Mouse (Mus musculus): Measurements from ENCODE around the gene Lpcat3.
A peak's percentile ranks its signal among the peaks of the same experiment; 100 is the strongest.

Gene Lpcat3

DNA sequence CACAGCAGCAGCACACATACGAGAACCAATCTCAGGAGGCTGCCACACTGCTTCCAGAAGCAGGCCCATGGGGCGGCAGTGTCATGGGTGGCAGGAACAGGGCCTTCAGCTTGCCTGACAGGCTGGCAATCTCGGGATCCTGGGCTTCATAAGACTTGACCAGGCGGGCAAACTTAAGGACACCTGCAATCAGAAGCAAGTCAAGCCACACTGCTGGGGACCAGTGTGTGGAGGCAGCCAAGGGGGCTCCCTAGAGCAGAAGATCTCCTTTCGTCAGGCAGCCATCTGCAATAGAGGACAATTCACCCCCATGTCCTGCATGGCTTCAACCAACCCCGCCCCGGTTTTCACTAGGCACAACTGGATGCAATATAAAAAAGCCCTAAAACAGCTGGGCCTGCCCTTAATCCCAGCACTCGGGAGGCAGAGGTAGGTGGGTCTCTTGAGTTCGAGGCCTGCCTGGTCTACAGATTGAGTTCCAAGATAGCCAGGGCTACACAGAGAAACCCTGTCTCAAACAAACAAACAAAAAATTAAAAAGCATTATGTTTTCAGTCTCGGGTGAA is 76.5 kb downstream of the Lpcat3 start:
- DNase-seq, result no peak

DNA sequence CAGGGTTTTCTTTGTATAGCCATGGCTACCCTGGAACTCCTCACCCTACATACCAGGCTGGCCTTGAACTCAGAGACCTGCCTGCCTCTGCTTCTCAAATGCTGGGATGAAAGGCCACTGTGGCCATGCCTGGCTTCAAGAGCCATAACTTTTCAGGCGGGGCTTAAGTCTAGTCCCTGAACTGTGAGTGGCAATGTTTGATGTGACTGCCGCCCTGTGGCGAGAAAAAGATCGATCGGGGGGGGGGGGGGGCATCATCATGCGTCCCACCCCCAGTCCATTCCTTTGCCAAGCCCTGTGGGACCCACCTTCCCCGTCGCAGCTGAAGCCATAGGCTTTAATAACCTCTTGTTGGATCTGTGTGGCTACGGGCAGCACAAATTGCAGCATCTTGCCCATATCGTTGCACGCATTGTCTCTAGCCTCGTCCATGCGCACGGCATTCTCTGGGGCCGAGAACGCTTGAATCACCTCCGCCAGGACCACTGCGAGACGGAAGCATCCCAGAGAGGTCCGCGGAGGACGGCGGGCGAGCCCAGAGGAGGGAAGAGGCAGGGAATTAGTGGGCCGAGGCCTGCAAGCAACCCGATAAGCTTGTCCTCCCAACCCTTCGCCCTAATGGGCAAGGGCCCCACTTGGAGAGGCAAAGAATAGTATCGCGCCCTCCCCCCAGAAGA is 77.5 kb downstream of the Lpcat3 start:
- DNase-seq, result peak; percentile 62 to 72

DNA sequence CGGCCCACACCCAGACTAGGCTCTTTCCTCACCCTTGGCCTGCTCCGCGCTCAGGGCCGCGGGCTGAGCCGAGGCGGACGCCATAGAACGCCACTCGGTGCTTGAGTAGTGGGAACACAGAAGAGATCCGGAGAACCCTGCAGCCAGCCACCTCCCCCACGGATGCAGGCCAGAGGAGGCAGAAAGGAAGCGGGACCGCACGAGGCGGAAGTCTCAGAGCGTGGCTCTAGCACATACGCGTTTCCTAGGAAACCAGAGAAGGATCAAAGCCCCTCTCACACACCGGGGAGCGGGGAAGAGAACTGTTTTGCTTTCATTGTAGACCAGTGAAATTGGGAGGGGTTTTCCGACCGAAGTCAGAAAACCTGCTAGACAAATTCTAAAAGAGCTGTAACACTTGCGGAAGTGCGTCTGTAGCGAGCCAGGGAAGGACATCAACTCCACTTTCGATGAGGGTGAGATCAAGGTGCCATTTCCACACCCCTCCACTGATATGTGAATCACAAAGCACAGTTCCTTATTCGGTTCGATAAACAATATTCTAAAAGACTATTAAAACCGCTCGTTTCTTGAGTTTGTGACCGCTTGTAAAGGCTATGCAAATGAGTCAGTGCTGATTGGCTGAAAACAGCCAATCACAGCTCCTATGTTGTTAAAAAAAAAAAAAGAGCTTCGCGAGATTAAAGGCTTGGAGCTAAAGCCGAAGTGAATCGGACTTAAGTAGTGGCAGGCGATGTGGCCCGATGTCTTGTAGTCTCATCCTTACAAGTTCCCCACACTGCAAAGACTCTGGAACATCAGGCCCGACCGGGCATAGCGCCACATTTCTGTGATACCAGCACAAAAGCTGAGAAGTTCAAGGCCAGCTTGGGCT is 78.3 kb downstream of the Lpcat3 start, which contains the start of gene Grcc10:
Gene Grcc10 (minus strand): TSS at position 487 of the 874 bp plus-strand sequence.
- peak; percentile 86 to 87 for DNase-seq

DNA sequence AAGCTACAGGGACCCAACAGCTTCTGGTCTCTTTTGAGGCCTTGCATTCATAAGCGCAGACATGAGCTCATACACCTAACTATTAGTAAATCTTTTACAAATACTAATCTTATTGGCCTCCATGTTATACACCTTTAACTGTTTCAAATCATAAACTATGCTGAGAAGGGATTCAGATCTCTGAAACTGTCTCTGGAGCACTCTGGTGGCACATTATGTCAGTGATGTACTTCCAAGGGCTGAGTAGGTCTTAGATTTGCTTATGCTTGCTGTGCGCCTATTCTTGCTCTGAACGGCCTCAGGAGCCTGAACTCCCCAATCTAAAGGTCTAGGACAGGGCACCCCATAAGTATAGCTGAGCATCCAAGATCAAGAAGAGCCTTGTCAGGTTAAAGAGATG is 79.0 kb downstream of the Lpcat3 start:
- no peak for DNase-seq

GRCm38 (mm10) chr6:124742839-124743514 is 80.2 kb downstream of the Lpcat3 start:
- DNase-seq, result no peak

DNA sequence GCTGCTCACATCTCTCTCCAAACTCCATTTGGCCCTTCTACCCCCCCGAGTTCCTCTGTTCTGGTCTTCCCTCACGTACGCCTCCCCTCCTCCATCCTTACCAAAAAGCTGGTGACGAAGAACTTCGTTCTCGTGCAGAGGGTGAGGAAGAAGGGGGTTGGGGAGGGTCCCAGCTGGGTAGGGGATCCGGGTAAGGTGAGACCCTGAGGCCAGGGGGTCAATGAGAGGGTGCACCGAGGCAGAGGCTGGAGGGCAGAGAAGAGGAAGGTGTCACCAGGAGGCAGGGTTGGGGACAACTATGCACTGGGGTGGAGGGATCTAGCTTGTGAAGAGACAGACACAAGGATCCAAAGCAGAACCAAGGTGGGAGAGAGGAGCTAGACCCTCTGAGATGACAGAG is 80.8 kb downstream of the Lpcat3 start:
- DNase-seq, result no peak

DNA sequence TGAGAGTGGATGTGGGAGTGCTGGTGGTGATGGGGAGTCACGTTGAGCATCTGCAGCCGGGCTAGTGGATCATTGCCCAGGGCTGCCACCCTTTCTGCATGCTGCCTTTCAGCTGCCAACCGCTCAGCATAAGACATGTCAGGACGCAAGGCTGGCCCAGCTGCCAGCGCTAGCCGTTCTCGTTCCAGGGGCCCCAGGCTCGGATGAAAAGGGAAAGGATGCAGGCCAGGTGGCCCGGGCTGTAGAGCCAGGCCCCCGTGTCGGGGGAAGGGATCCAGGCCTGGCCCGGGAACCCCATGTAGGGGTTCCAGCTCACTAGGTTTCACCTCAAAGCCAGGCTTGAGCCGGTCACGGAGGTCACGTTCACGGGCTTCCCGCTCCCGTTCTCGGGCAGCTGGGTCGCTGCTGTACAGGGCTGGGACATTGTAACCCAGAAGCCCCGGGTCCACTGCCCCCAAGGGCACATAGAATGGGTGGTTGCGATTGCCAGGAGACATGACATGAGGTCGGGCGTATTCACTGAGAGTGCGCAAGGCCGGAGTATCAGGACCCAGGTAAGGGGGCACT is 82.0 kb downstream of the Lpcat3 start:
- no peak for DNase-seq

DNA sequence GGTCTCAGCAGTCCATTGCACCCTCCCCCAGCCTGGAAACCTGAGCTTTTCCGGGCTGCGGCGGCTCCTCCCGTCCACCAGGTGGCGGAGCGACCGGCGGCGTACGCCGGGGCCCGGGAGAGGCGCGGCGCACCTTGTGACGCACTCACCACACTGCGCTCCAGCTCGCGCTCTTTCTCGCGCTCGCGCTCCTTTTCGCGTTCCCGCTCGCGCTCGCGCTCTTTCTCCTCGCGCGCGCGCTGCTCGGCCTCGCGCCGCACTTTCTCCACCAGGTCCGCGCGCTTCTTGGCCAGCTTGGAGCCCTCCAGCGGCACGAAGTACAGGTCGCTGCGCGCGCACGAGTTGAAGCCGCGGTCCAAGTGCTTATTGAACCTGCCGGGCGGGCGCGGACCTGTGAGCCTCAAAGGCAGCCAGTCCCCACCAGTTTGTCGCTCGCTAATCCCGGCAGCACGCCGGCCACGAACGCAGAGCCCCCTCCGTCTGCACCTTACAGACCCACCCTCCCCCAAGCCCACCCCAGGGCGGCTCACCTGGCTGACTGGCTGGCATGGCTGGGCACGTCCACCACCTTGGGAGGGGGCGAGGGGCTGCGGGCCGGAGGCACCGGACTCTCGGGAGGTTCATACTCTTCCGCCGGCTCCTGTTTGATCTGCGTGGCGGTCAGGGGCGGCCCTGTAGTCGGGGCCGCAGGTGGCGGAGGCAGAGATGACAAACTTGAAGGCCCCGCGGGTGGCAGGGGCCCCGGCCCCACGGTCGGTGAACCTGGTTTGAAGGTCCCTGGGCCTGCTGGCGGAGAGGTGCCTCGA is 82.9 kb downstream of the Lpcat3 start:
- peak; percentile 95 to 96 for DNase-seq

DNA sequence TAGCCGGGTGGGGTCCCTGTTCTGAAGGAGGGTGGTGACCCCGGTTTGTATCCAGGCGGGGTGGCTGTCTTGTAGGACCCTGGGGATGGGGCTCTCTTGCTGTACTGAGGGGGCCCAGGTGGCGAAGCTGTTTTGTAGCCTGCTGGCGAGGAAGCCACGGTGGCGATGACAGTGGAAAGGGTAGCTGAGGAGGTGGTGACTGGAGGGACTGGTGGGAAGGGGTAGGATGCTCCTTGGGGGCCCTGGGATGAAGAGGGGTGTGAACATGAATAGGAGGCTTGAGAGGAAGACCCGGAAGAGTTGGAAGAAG is 83.4 kb downstream of the Lpcat3 start:
- DNase-seq, result peak in 1 of 2 experiments; percentile 54

DNA sequence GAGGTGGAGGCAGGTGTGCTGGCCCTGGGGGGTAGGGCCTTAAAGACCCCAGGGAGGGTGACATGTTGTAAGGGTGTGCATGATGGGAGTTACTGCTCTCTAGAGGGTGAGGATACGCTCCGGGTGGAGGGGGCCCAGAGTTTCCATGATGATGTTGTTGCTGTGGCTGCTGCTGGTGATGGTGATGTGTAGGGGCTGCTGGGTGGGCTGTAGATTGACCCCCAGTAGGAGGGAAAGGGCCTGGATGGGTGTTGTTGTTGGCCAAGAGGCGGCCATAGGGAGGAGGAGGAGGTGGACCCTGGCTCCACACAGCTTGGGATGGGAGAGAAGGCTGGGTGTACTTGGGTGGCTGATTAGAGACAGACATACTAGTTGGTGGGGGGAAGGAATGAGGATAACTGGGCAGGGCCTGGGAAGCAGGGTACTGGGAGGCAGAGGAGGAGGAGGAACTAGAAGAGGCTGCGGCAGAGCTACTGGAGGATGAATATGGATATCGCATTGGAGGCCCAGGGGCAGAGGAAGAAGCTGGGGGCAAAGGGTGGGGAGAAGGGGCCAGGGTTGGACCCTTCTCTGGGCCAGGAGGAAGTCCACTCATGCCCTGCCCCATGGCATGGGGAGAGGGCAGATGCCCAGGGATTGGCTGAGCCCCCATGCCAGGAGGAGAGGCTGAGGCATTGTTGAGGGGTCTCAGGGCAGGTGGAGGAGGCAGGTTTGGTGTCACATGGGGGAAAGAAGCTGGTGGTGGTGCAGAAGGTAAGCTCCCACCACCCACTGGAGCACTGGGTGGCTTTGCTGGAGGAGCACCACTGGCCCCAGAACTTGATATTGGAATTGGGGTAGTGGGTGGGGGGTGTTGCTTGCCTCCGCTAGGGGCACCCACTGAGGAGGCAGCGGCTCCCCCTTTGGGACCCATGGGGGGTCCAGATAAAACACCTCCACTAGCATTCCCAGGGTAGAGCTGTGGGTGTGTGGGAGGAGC is 84.1 kb downstream of the Lpcat3 start:
- no peak for DNase-seq

GRCm38 (mm10) chr6:124750405-124750804 is 87.6 kb downstream of the Lpcat3 start:
- no peak for DNase-seq

DNA sequence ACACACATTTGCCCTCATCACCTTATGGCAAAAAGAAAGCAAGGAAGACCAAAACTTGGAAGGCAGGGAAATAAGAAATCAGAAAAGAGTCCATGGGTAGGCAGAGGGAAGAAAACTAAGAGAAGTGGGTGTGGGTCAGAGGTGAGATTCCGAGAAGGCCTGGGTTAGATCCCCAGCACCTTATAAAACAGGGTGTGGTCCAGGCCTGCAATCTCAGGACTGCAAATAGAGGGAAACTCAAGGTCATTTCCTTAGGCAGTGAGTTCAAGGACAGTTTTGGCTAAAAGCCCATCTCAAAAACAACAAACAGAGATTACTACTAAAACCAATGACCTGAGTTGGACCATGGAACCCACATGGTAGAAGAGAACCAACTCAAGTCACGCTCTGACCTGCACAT is 91.0 kb downstream of the Lpcat3 start:
- no peak for DNase-seq
